Mouse (Mus musculus) MEL (cell line): ENCODE measurements at regions not wholly inside any gene's neighbourhood (a gene's known extent, or its start where the extent isn't known, plus 50 kb on each side); places are given as distances from the start of the nearest gene placed in this dataset.

Experiments used
- DNase-seq: peaks from one replicate; pipeline ENCODE4 v3.0.0; 2011; ENCODE audit warnings: low read depth, low spot score
- H3K27ac ChIP-seq: 2 replicates; pipeline ENCODE4 v1.5.1; 2012; ENCODE audit warnings: low read depth, mild to moderate bottlenecking, control low read depth, low read length, moderate library complexity; ENCODE audit not compliant: control insufficient read depth
- H3K27me3 ChIP-seq, 2 experiments: fragments of 150-350 bp in 1 of 2; sonication (generic) in 1 of 2; 2 replicates each; pipeline ENCODE4 v1.6.1; 2012; ENCODE audit warnings: low read length in 2 of 2, mild to moderate bottlenecking in 2 of 2, improper control_type of control experiment in 1 of 2, moderate library complexity in 1 of 2; ENCODE audit not compliant: insufficient read depth in 2 of 2, control insufficient read depth in 1 of 2
- H3K36me3 ChIP-seq, 2 experiments: 2 replicates each; pipeline ENCODE4 v1.6.1; 2012 to 2014; ENCODE audit warnings: low read length in 2 of 2, improper control_type of control experiment in 1 of 2, inconsistent platforms in 1 of 2, mild to moderate bottlenecking in 1 of 2; ENCODE audit not compliant: insufficient read depth in 2 of 2, control insufficient read depth in 1 of 2
- H3K4me1 ChIP-seq, 2 experiments: fragments of 150-350 bp in 1 of 2; sonication (generic) in 1 of 2; 2 replicates each; pipeline ENCODE4 v1.6.1; 2012; ENCODE audit warnings: low read length in 2 of 2, improper control_type of control experiment in 1 of 2, mild to moderate bottlenecking in 1 of 2; ENCODE audit not compliant: insufficient read depth in 2 of 2, control insufficient read depth in 1 of 2
- H3K4me3 ChIP-seq, 2 experiments: fragments of 150-350 bp in 1 of 2; sonication (generic) in 1 of 2; 2 replicates each; pipeline ENCODE4 v1.5.1; 2012; ENCODE audit warnings: low read depth in 2 of 2, low read length in 2 of 2, mild to moderate bottlenecking in 2 of 2, moderate library complexity in 2 of 2, control low read depth in 1 of 2, improper control_type of control experiment in 1 of 2; ENCODE audit not compliant: control insufficient read depth in 1 of 2, insufficient read depth in 1 of 2
- H3K79me2 ChIP-seq: 2 replicates; pipeline ENCODE4 v1.6.1; 2012; ENCODE audit warnings: mild to moderate bottlenecking, low read length, moderate library complexity; ENCODE audit not compliant: control insufficient read depth, poor library complexity, insufficient read depth
- H3K9ac ChIP-seq: 2 replicates; pipeline ENCODE4 v1.6.1; 2012; ENCODE audit warnings: low read depth, mild to moderate bottlenecking, control low read depth, low read length, moderate library complexity; ENCODE audit not compliant: control insufficient read depth, poor library complexity, severe bottlenecking
- H3K9me3 ChIP-seq: fragments of 150-350 bp; sonication (generic); replicated peaks from 2 replicates; pipeline ENCODE4 v1.6.1; 2012; ENCODE audit warnings: mild to moderate bottlenecking, low read length, improper control_type of control experiment, moderate library complexity; ENCODE audit not compliant: insufficient read depth
- CHD1 ChIP-seq: IDR thresholded peaks from 2 replicates; pipeline ENCODE4 v1.6.1; 2012; ENCODE audit warnings: low read depth, mild to moderate bottlenecking, inconsistent platforms, low read length, improper control_type of control experiment
- CHD2 ChIP-seq: IDR thresholded peaks from 2 replicates; pipeline ENCODE4 v1.6.1; 2011; ENCODE audit warnings: low read length, improper control_type of control experiment
- E2F4 ChIP-seq: IDR thresholded peaks from 2 replicates; pipeline ENCODE4 v1.6.1; 2011; ENCODE audit warnings: low read depth, low read length, improper control_type of control experiment, borderline replicate concordance
- ETS1 ChIP-seq: IDR thresholded peaks from 2 replicates; pipeline ENCODE4 v1.6.1; 2012; ENCODE audit warnings: low read depth, mild to moderate bottlenecking, inconsistent platforms, low read length, improper control_type of control experiment, moderate library complexity
- GATA1 ChIP-seq: IDR thresholded peaks from 2 replicates; pipeline ENCODE4 v1.6.1; 2011; ENCODE audit warnings: low read depth, low read length, improper control_type of control experiment
- HCFC1 ChIP-seq: IDR thresholded peaks from 2 replicates; pipeline ENCODE4 v1.6.1; 2012; ENCODE audit warnings: low read depth, mild to moderate bottlenecking, inconsistent platforms, low read length, improper control_type of control experiment, moderate library complexity
- KAT2A ChIP-seq: conservative IDR thresholded peaks from 2 replicates; pipeline ENCODE4 v1.6.1; 2012; ENCODE audit warnings: low read depth, low read length, improper control_type of control experiment, inconsistent platforms
- MAFK ChIP-seq: IDR thresholded peaks from 2 replicates; pipeline ENCODE4 v1.6.1; 2011; ENCODE audit warnings: low read depth, mild to moderate bottlenecking, low read length, improper control_type of control experiment, borderline replicate concordance
- MAX ChIP-seq: IDR thresholded peaks from 2 replicates; pipeline ENCODE4 v1.6.1; 2011; ENCODE audit warnings: low read length, improper control_type of control experiment
- MAZ ChIP-seq: IDR thresholded peaks from 2 replicates; pipeline ENCODE4 v1.6.1; 2012; ENCODE audit warnings: low read depth, mild to moderate bottlenecking, inconsistent platforms, low read length, improper control_type of control experiment
- MXI1 ChIP-seq: IDR thresholded peaks from 2 replicates; pipeline ENCODE4 v1.6.1; 2011; ENCODE audit warnings: mild to moderate bottlenecking, low read depth, low read length, improper control_type of control experiment
- MYB ChIP-seq: IDR thresholded peaks from 2 replicates; pipeline ENCODE4 v1.6.1; 2011; ENCODE audit warnings: mild to moderate bottlenecking, low read depth, low read length, improper control_type of control experiment
- MYC ChIP-seq: IDR thresholded peaks from 2 replicates; pipeline ENCODE4 v1.6.1; 2011; ENCODE audit warnings: low read depth, mild to moderate bottlenecking, low read length, improper control_type of control experiment, moderate library complexity
- POLR2A ChIP-seq, 2 experiments: IDR thresholded peaks; 2 replicates each; pipeline ENCODE4 v1.6.1; 2011 to 2012; ENCODE audit warnings: low read length in 2 of 2, mild to moderate bottlenecking in 2 of 2, control low read depth in 1 of 2, improper control_type of control experiment in 1 of 2, low read depth in 1 of 2, moderate library complexity in 1 of 2; ENCODE audit not compliant: control insufficient read depth in 1 of 2, insufficient read depth in 1 of 2, poor library complexity in 1 of 2
- POLR2AphosphoS2 ChIP-seq: IDR thresholded peaks from 2 replicates; pipeline ENCODE4 v1.6.1; 2011; ENCODE audit warnings: low read length, improper control_type of control experiment
- POLR2AphosphoS5 ChIP-seq: IDR thresholded peaks from 2 replicates; pipeline ENCODE4 v1.6.1; 2012; ENCODE audit warnings: low read depth, borderline replicate concordance, mild to moderate bottlenecking, inconsistent platforms, low read length, moderate library complexity, mixed read lengths
- RAD21 ChIP-seq: IDR thresholded peaks from 2 replicates; pipeline ENCODE4 v1.6.1; 2011; ENCODE audit warnings: mild to moderate bottlenecking, low read depth, low read length, improper control_type of control experiment
- RCOR1 ChIP-seq: IDR thresholded peaks from 2 replicates; pipeline ENCODE4 v1.6.1; 2012; ENCODE audit warnings: low read depth, mild to moderate bottlenecking, inconsistent platforms, low read length, improper control_type of control experiment
- SMC3 ChIP-seq: IDR thresholded peaks from 2 replicates; pipeline ENCODE4 v1.6.1; 2011; ENCODE audit warnings: low read depth, low read length, improper control_type of control experiment
- TAL1 ChIP-seq: IDR thresholded peaks from 2 replicates; pipeline ENCODE4 v1.6.1; 2012; ENCODE audit warnings: mild to moderate bottlenecking, inconsistent platforms, low read length, moderate library complexity, mixed read lengths
- TBP ChIP-seq: IDR thresholded peaks from 2 replicates; pipeline ENCODE4 v1.8.0; 2011; ENCODE audit warnings: low read depth, low read length, improper control_type of control experiment
- TCF12 ChIP-seq: IDR thresholded peaks from 2 replicates; pipeline ENCODE4 v1.6.1; 2014; ENCODE audit warnings: low read depth, mild to moderate bottlenecking, inconsistent platforms, low read length, improper control_type of control experiment, moderate library complexity
- UBTF ChIP-seq: IDR thresholded peaks from 2 replicates; pipeline ENCODE4 v1.6.1; 2012; ENCODE audit warnings: low read depth, mild to moderate bottlenecking, inconsistent platforms, low read length, improper control_type of control experiment, moderate library complexity, borderline replicate concordance; ENCODE audit not compliant: insufficient read depth
- USF2 ChIP-seq, 2 experiments: IDR thresholded peaks; 2 replicates each; pipeline ENCODE4 v1.6.1; 2011 to 2012; ENCODE audit warnings: improper control_type of control experiment in 2 of 2, low read length in 2 of 2, borderline replicate concordance in 1 of 2, inconsistent platforms in 1 of 2, low read depth in 1 of 2, mild to moderate bottlenecking in 1 of 2; ENCODE audit not compliant: insufficient read depth in 1 of 2
- ZKSCAN1 ChIP-seq: IDR thresholded peaks from 2 replicates; pipeline ENCODE4 v1.6.1; 2012; ENCODE audit warnings: low read depth, mild to moderate bottlenecking, inconsistent platforms, low read length, improper control_type of control experiment, moderate library complexity
- ZMIZ1 ChIP-seq: IDR thresholded peaks from 2 replicates; pipeline ENCODE4 v1.6.1; 2012; ENCODE audit warnings: low read depth, mild to moderate bottlenecking, inconsistent platforms, low read length, improper control_type of control experiment, moderate library complexity

- H3K27ac ChIP-seq: no peak overlapping the region
- DNase-seq: no peak
- TF ChIP-seq MAZ: no peak
- no peak for TF ChIP-seq CHD1
- TF ChIP-seq CHD2: no peak
- TF ChIP-seq MYB: no peak
- TF ChIP-seq USF2 (IDR thresholded peaks at IDR 0.05; ENCODE audit: borderline replicate concordance in 1 of 2, insufficient read depth in 1 of 2, low read depth in 1 of 2, low read length in 2 of 2): no peak
- TF ChIP-seq TCF12: no peak
- no peak for TF ChIP-seq ETS1
- TF ChIP-seq TBP: no peak
- no peak for TF ChIP-seq POLR2AphosphoS2
- no peak for TF ChIP-seq HCFC1
- TF ChIP-seq RAD21: no peak
- no peak for TF ChIP-seq MYC
- TF ChIP-seq TAL1: no peak
- no peak for TF ChIP-seq POLR2AphosphoS5
- no peak for TF ChIP-seq UBTF
- no peak for TF ChIP-seq ZKSCAN1
- TF ChIP-seq SMC3: no peak
- no peak for TF ChIP-seq GATA1
- TF ChIP-seq MAX: no peak
- TF ChIP-seq E2F4: no peak
- TF ChIP-seq, all 39 proteins: peak for 0
Measured at GRCm38 (mm10) chr8:103976488-103976887, 124.9 kb upstream of the Cdh5 start.

GRCm38 (mm10) chr8:103978948-103979347, 122.5 kb upstream of the Cdh5 start:
- TF ChIP-seq CHD1 (no peak), ETS1 (no peak), TAL1 (no peak), RCOR1 (no peak), ZMIZ1 (no peak), UBTF (no peak), MXI1 (no peak), MYC (no peak), RAD21 (no peak), POLR2AphosphoS2 (no peak), POLR2A (IDR thresholded peaks at IDR 0.05; ENCODE audit: control insufficient read depth in 1 of 2, insufficient read depth in 1 of 2, low read depth in 1 of 2, low read length in 2 of 2, poor library complexity in 1 of 2) (no peak), MAFK (no peak), ZKSCAN1 (no peak), KAT2A (no peak)
- TF ChIP-seq, all 39 proteins: peak for 0
- Histone ChIP-seq H3K79me2 (no peaks in the 10 kb centered on the region), H3K9ac (no peak overlapping the region), H3K36me3 (no peaks in the 10 kb centered on the region), H3K27me3 (no peaks in the 10 kb centered on the region), H3K27ac (no peak overlapping the region), H3K4me3 (no peak overlapping the region), H3K4me1 (no peaks in the 10 kb centered on the region), H3K9me3 (no peaks in the 10 kb centered on the region)
- DNase-seq: no peak

More at GRCm38 (mm10) chr8:103976488-103976887, 124.9 kb upstream of the Cdh5 start:
- Histone ChIP-seq H3K36me3 (no peaks in the 10 kb centered on the region), H3K79me2 (no peaks in the 10 kb centered on the region), H3K4me3 (no peak overlapping the region), H3K9me3 (no peaks in the 10 kb centered on the region), H3K27me3 (no peaks in the 10 kb centered on the region), H3K9ac (no peak overlapping the region), H3K4me1 (no peaks in the 10 kb centered on the region)
